Mouse (Mus musculus) cerebellum, postnatal 10 days (tissue): ENCODE measurements around the gene Cldn15.
"Not testable (repeated sequence)": the region's sequence is repeated elsewhere in the genome, so short reads cannot be mapped to it uniquely, and the experiment has no call there.

Experiments used
- DNase-seq, 2 experiments: peaks; one replicate each; pipeline ENCODE4 v3.0.0; 2021; ENCODE audit warnings: mixed read lengths in 2 of 2

Cldn15 gene

GRCm38 (mm10) chr5:136949551-136950336 is 16.7 kb upstream of the Cldn15 start:
- DNase-seq = not testable (repeated sequence)

GRCm38 (mm10) chr5:136950521-136950920 is 15.9 kb upstream of the Cldn15 start:
- no peak for DNase-seq

GRCm38 (mm10) chr5:136952153-136952552 is 14.3 kb upstream of the Cldn15 start:
- no peak for DNase-seq

GRCm38 (mm10) chr5:136953015-136953414 is 13.4 kb upstream of the Cldn15 start, which contains the start of gene Fis1:
Gene Fis1, plus strand, starts transcription at chr5:136953275.
- peak; percentile 98 to 99 for DNase-seq

- DNase-seq = peak; percentile 49 to 55
These were observed 12.9 kb upstream of the Cldn15 start for GRCm38 (mm10) chr5:136953440-136953951.

GRCm38 (mm10) chr5:136955622-136956021 is 10.8 kb upstream of the Cldn15 start:
- DNase-seq = no peak

GRCm38 (mm10) chr5:136957250-136957649 is 9.2 kb upstream of the Cldn15 start:
- no peak for DNase-seq

- DNase-seq = no peak
These were observed 7.3 kb upstream of the Cldn15 start for GRCm38 (mm10) chr5:136958991-136959605.

- DNase-seq = no peak
These were observed 6.4 kb upstream of the Cldn15 start for GRCm38 (mm10) chr5:136960053-136960452.

- peak; percentile 57 to 65 for DNase-seq
These were observed 5.0 kb upstream of the Cldn15 start for GRCm38 (mm10) chr5:136961334-136961982.

GRCm38 (mm10) chr5:136961983-136962461 is 4.4 kb upstream of the Cldn15 start:
- DNase-seq = peak; percentile 94 to 95

GRCm38 (mm10) chr5:136962501-136962900 is 3.9 kb upstream of the Cldn15 start:
- peak; percentile 92 to 94 for DNase-seq

- DNase-seq = peak in 1 of 2 experiments; percentile 28
These were observed 3.4 kb upstream of the Cldn15 start for GRCm38 (mm10) chr5:136962966-136963540.

GRCm38 (mm10) chr5:136965210-136965609 is 1.2 kb upstream of the Cldn15 start:
- DNase-seq = no peak

- no peak for DNase-seq
These were observed 730 bp upstream of the Cldn15 start for GRCm38 (mm10) chr5:136965686-136966085.

- no peak for DNase-seq
These were observed 542 bp downstream of the Cldn15 start for GRCm38 (mm10) chr5:136966861-136967455.

GRCm38 (mm10) chr5:136967592-136967991 is 1.2 kb downstream of the Cldn15 start:
- peak; percentile 34 to 43 for DNase-seq

- DNase-seq = peak; percentile 72 to 73
These were observed 4.3 kb downstream of the Cldn15 start for GRCm38 (mm10) chr5:136970703-136971102.

GRCm38 (mm10) chr5:136973670-136974069 is 7.3 kb downstream of the Cldn15 start:
- DNase-seq = no peak

GRCm38 (mm10) chr5:136977769-136978168 is 11.4 kb downstream of the Cldn15 start:
- DNase-seq = no peak

- DNase-seq = no peak
These were observed 13.3 kb downstream of the Cldn15 start for GRCm38 (mm10) chr5:136979762-136980161.

- no peak for DNase-seq
These were observed 14.6 kb downstream of the Cldn15 start for GRCm38 (mm10) chr5:136980974-136981373.
